Mouse (Mus musculus) embryo, embryonic 10.5 days (tissue): Measurements from ENCODE around the gene RPS10-NUDT3.

Experiments used
- DNase-seq: peaks from one replicate; pipeline ENCODE4 v3.0.0-alpha.2; 2015; ENCODE audit warnings: low spot score

Gene RPS10-NUDT3

GRCm38 (mm10) chr17:27552215-27553201 is 82.5 kb downstream of the RPS10-NUDT3 start:
- DNase-seq = no peak

DNA sequence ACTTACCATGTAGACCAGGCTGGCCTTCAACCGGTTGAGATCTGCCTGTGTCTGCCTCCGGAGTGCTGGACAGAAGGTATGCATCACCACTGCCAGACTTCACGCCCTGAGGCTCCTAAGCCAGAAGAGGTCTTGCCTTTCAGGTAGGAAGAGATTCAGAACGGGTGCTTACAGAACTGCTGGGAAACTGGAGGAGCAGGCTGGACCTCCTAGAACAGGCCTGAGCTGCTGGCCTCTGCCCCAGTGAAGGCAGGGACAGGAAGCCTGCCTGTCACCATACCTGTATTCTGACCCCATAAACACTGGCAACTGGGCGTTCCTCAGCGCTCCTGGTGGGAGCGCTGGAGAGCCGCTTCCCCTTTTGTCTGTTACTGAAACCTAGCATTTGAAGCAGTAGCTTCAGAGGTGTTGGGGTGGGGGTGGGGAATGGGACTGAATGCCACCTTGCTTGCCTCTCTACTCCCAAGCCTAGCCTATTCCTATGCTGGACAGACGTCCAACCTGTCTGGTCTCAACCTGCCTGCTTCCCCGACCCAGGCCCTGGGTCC is 83.6 kb downstream of the RPS10-NUDT3 start:
- DNase-seq = no peak

- DNase-seq = peak; percentile 36
Observed at GRCm38 (mm10) chr17:27549234-27549633, 85.8 kb downstream of the RPS10-NUDT3 start.

GRCm38 (mm10) chr17:27547253-27547868 is 87.7 kb downstream of the RPS10-NUDT3 start:
- DNase-seq = no peak

- no peak for DNase-seq
Observed at GRCm38 (mm10) chr17:27546574-27547085, 88.4 kb downstream of the RPS10-NUDT3 start.

DNA sequence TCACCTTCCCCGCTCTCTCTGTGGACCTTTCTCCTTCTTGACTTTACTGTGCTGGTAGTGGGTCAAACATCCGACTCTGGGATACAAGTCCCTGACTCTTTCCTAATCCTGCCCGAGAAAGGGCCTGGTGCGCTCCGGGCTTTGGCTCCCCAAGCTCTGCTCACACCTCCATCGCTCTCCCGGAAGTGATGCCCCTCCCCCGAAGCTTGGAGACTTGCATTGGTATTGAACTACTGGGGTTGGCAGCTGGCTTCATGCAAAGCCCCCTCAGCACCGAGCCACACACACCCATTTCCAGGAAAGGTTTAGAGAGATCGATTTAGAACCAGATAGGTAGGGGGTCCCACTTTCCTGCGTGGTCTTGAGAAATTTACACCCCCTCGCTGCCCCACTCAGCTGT is 89.0 kb downstream of the RPS10-NUDT3 start:
- DNase-seq = no peak

GRCm38 (mm10) chr17:27544551-27544950 is 90.5 kb downstream of the RPS10-NUDT3 start:
- no peak for DNase-seq

- no peak for DNase-seq
Observed at GRCm38 (mm10) chr17:27541984-27542383, 93.0 kb downstream of the RPS10-NUDT3 start.

DNA sequence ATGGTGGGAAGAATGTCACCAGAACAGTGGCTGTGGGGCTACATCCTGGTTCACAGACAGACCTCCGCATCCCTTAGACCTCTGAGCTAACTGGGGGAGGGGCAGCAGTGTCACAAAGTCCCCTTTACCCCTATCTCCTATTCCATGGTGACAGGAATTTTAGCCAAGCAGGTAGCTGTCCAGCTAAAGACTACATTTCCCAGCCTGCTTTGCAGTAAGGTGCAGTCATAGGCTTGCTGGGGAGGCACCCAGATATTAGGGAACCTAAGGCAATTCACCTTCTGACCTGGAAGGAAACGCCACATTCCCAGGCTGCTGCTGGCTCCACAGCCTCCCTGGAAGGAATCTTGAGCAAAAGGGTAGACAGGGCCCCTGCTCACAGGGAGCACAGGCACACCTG is 93.8 kb downstream of the RPS10-NUDT3 start:
- no peak for DNase-seq

- DNase-seq = peak; percentile 95
Observed at GRCm38 (mm10) chr17:27534718-27535117, 100.3 kb downstream of the RPS10-NUDT3 start.

DNA sequence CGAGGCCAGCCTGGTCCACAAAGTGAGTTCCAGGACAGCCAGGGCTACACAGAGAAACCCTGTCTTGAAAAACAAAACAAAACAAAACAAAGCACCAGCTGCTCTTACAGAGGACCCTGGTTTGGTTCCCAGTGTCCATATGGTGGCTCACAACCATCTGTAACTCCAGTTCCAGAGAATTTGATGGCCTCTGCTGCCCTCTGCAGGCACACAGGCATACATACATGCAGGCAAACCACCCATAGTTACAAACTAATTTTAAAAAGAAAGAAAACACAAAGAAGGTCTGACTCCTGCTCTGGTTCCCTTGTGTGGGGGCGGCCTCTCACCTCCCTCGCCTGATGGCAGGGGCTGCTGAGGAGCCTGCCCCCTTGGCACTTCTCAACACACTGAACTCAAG is 101.7 kb downstream of the RPS10-NUDT3 start:
- no peak for DNase-seq

DNA sequence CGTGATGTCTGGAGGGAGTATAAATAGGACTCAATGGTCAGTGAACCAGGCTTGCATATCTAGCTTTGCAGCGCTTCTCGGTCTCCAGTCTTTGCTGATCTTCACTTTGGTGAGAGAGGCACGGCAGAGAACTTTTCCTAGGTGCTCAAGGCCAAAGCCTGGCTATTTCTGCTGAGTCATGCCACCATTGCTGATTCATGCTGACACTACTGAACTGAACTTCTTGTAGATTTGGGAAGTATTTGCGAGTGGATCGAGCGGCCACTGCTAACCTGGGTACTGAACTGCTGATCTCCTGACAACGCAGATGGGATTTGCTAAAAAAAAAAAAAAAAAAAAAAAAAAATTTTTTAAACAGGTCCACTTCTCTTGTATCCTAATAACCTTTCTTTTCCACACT is 102.9 kb downstream of the RPS10-NUDT3 start:
- no peak for DNase-seq
